Mouse (Mus musculus): ENCODE results near the gene Cped1.
"Not testable (repeated sequence)": the region's sequence is repeated elsewhere in the genome, so short reads cannot be mapped to it uniquely, and the experiment has no call there.

The Cped1 gene

GRCm38 (mm10) chr6:22086056-22086455 lies 100.3 kb downstream of the Cped1 start:
- no peak for DNase-seq (ENCODE audit: low spot score)

GRCm38 (mm10) chr6:22088346-22089064 lies 102.8 kb downstream of the Cped1 start:
- DNase-seq (ENCODE audit: low spot score): no peak

GRCm38 (mm10) chr6:22091773-22092172 lies 106.1 kb downstream of the Cped1 start:
- no peak for DNase-seq (ENCODE audit: low spot score)

GRCm38 (mm10) chr6:22093792-22094191 lies 108.1 kb downstream of the Cped1 start:
- DNase-seq (ENCODE audit: low spot score): no peak

GRCm38 (mm10) chr6:22097709-22098108 lies 112.0 kb downstream of the Cped1 start:
- DNase-seq (ENCODE audit: low spot score): peak; percentile 7

GRCm38 (mm10) chr6:22099832-22100231 lies 114.1 kb downstream of the Cped1 start:
- no peak for DNase-seq (ENCODE audit: low spot score)

GRCm38 (mm10) chr6:22101939-22102338 lies 116.2 kb downstream of the Cped1 start:
- no peak for DNase-seq (ENCODE audit: low spot score)

GRCm38 (mm10) chr6:22102752-22103151 lies 117.0 kb downstream of the Cped1 start:
- DNase-seq (ENCODE audit: low spot score): no peak

GRCm38 (mm10) chr6:22103713-22104112 lies 118.0 kb downstream of the Cped1 start:
- DNase-seq (ENCODE audit: low spot score): no peak

- no peak for DNase-seq (ENCODE audit: low spot score)
Measured at GRCm38 (mm10) chr6:22104211-22104610, 118.5 kb downstream of the Cped1 start.

- no peak for DNase-seq (ENCODE audit: low spot score)
Measured at GRCm38 (mm10) chr6:22114079-22114478, 128.4 kb downstream of the Cped1 start.

- no peak for DNase-seq (ENCODE audit: low spot score)
Measured at GRCm38 (mm10) chr6:22116679-22117078, 131.0 kb downstream of the Cped1 start.

GRCm38 (mm10) chr6:22122080-22122479 lies 136.4 kb downstream of the Cped1 start:
- peak; percentile 55 for DNase-seq (ENCODE audit: low spot score)

GRCm38 (mm10) chr6:22122693-22123092 lies 137.0 kb downstream of the Cped1 start:
- DNase-seq (ENCODE audit: low spot score): no peak

GRCm38 (mm10) chr6:22123332-22123731 lies 137.6 kb downstream of the Cped1 start:
- DNase-seq (ENCODE audit: low spot score): no peak

- DNase-seq (ENCODE audit: low spot score): not testable (repeated sequence)
Measured at GRCm38 (mm10) chr6:22124575-22125330, 139.0 kb downstream of the Cped1 start.

GRCm38 (mm10) chr6:22135038-22135631 lies 149.4 kb downstream of the Cped1 start:
- DNase-seq (ENCODE audit: low spot score): no peak

- DNase-seq (ENCODE audit: low spot score): no peak
Measured at GRCm38 (mm10) chr6:22136805-22137204, 151.1 kb downstream of the Cped1 start.

- no peak for DNase-seq (ENCODE audit: low spot score)
Measured at GRCm38 (mm10) chr6:22140786-22141185, 155.1 kb downstream of the Cped1 start.

GRCm38 (mm10) chr6:22147236-22147635 lies 161.5 kb downstream of the Cped1 start:
- DNase-seq (ENCODE audit: low spot score): no peak

- no peak for DNase-seq (ENCODE audit: low spot score)
Measured at GRCm38 (mm10) chr6:22148511-22148910, 162.8 kb downstream of the Cped1 start.

GRCm38 (mm10) chr6:22157461-22157860 lies 171.7 kb downstream of the Cped1 start:
- no peak for DNase-seq (ENCODE audit: low spot score)

- no peak for DNase-seq (ENCODE audit: low spot score)
Measured at GRCm38 (mm10) chr6:22161944-22162343, 176.2 kb downstream of the Cped1 start.

Data from MN1 (cell line).